Mouse (Mus musculus): Measurements from ENCODE around the gene Clic1. TPM values are rescaled to one million over a fixed set of nuclear protein-coding genes. Genes with fewer than 3 reads are reported as not detected.
A peak's percentile ranks its signal among the peaks of the same experiment; 100 is the strongest.

Gene Clic1
- total and polyA plus RNA-seq, 3 experiments, result 32.5 to 44.4 (median 33.1) TPM

GRCm38 (mm10) chr17:35048149-35048931 is 1.4 kb upstream of the Clic1 start:
- 15% methylated on average over 11 of the region's 11 CpGs for WGBS
- Histone ChIP-seq H3K79me2 (replicated peaks; ENCODE audit: control insufficient read depth, insufficient read depth, low read length) (no peaks in the 10 kb centered on the region), H3K4me1 (ENCODE audit: control insufficient read depth, insufficient read depth, low read length) (peaks cover 16% of the 10 kb centered on the region), H3K27ac (peak overlapping the region; percentile 85), H3K9ac (ENCODE audit: low read depth, low read length) (peak overlapping the region; percentile 39; the same call in 1 of the 2 replicates), H3K36me3 (ENCODE audit: control insufficient read depth, insufficient read depth, low read length) (peaks cover 1% of the 10 kb centered on the region; the same call in 1 of the 2 replicates), H3K27me3 (ENCODE audit: control insufficient read depth, insufficient read depth, low read length) (no peaks in the 10 kb centered on the region), H3K4me3 (no peak overlapping the region)
- TF ChIP-seq POLR2A (IDR thresholded peaks at IDR 0.05; ENCODE audit: insufficient read depth, low read depth, low read length) (peak; percentile 65), CTCF (IDR thresholded peaks at IDR 0.05) (no peak), EP300 (IDR thresholded peaks at IDR 0.05; ENCODE audit: insufficient read depth, low read depth, low read length) (0 out of 2 replicates have a peak, but pooled peaks have one; percentile 12)
- peak; percentile 42 to 46 for DNase-seq
- intact Hi-C loops (cut with DNase I), result no loop called here

GRCm38 (mm10) chr17:35048932-35049440 is 780 bp upstream of the Clic1 start:
- no peak for DNase-seq
- Histone ChIP-seq H3K4me1 (ENCODE audit: control insufficient read depth, insufficient read depth, low read length) (peaks cover 16% of the 10 kb centered on the region), H3K36me3 (ENCODE audit: control insufficient read depth, insufficient read depth, low read length) (peaks cover 2% of the 10 kb centered on the region; the same call in 1 of the 2 replicates), H3K79me2 (replicated peaks; ENCODE audit: control insufficient read depth, insufficient read depth, low read length) (no peaks in the 10 kb centered on the region), H3K4me3 (no peak overlapping the region), H3K27ac (peak overlapping the region; percentile 99), H3K9ac (ENCODE audit: low read depth, low read length) (no peak overlapping the region), H3K27me3 (ENCODE audit: control insufficient read depth, insufficient read depth, low read length) (no peaks in the 10 kb centered on the region)
- intact Hi-C loops (cut with DNase I), result no loop called here
- TF ChIP-seq POLR2A (IDR thresholded peaks at IDR 0.05; ENCODE audit: insufficient read depth, low read depth, low read length) (no peak), EP300 (IDR thresholded peaks at IDR 0.05; ENCODE audit: insufficient read depth, low read depth, low read length) (no peak), CTCF (IDR thresholded peaks at IDR 0.05) (no peak)
- 47% methylated on average over 5 of the region's 5 CpGs for WGBS

- WGBS, result under 1% methylated on average over 27 of the region's 27 CpGs
Measured at GRCm38 (mm10) chr17:35050126-35050750, 472 bp downstream of the Clic1 start.

GRCm38 (mm10) chr17:35051156-35052086 is 1.7 kb downstream of the Clic1 start:
- TF ChIP-seq EP300 (IDR thresholded peaks at IDR 0.05; ENCODE audit: insufficient read depth, low read depth, low read length), result peak; percentile 84
- no peak for TF ChIP-seq CTCF (IDR thresholded peaks at IDR 0.05)
- TF ChIP-seq POLR2A (IDR thresholded peaks at IDR 0.05; ENCODE audit: insufficient read depth, low read depth, low read length), result peak; percentile 84
- Histone ChIP-seq H3K79me2 (replicated peaks; ENCODE audit: control insufficient read depth, insufficient read depth, low read length) (no peaks in the 10 kb centered on the region), H3K27ac (peak overlapping the region; percentile 95), H3K27me3 (ENCODE audit: control insufficient read depth, insufficient read depth, low read length) (no peaks in the 10 kb centered on the region), H3K4me1 (ENCODE audit: control insufficient read depth, insufficient read depth, low read length) (peaks cover 18% of the 10 kb centered on the region), H3K9ac (ENCODE audit: low read depth, low read length) (peak overlapping the region; percentile 70), H3K36me3 (ENCODE audit: control insufficient read depth, insufficient read depth, low read length) (peaks cover 7% of the 10 kb centered on the region), H3K4me3 (peak overlapping the region; percentile 64)
- 8% methylated on average over 21 of the region's 21 CpGs for WGBS
- peak; percentile 82 to 90 for DNase-seq
- intact Hi-C loops (cut with DNase I), result no loop called here

More at GRCm38 (mm10) chr17:35050126-35050750, 472 bp downstream of the Clic1 start:
- Histone ChIP-seq H3K4me3 (peak overlapping the region; percentile 82), H3K79me2 (replicated peaks; ENCODE audit: control insufficient read depth, insufficient read depth, low read length) (no peaks in the 10 kb centered on the region), H3K27ac (peak overlapping the region; percentile 99), H3K4me1 (ENCODE audit: control insufficient read depth, insufficient read depth, low read length) (peaks cover 13% of the 10 kb centered on the region), H3K9ac (ENCODE audit: low read depth, low read length) (peak overlapping the region; percentile 90), H3K27me3 (ENCODE audit: control insufficient read depth, insufficient read depth, low read length) (no peaks in the 10 kb centered on the region), H3K36me3 (ENCODE audit: control insufficient read depth, insufficient read depth, low read length) (peaks cover 5% of the 10 kb centered on the region; the same call in 1 of the 2 replicates)
- no peak for TF ChIP-seq EP300 (IDR thresholded peaks at IDR 0.05; ENCODE audit: insufficient read depth, low read depth, low read length)
- no peak for TF ChIP-seq CTCF (IDR thresholded peaks at IDR 0.05)
- TF ChIP-seq POLR2A (IDR thresholded peaks at IDR 0.05; ENCODE audit: insufficient read depth, low read depth, low read length), result peak; percentile 94
- intact Hi-C loops (cut with DNase I), result no loop called here
- peak; percentile 87 to 89 for DNase-seq

GRCm38 (mm10) chr17:35052271-35052798 is 2.6 kb downstream of the Clic1 start:
- TF ChIP-seq CTCF (IDR thresholded peaks at IDR 0.05) (no peak), EP300 (IDR thresholded peaks at IDR 0.05; ENCODE audit: insufficient read depth, low read depth, low read length) (no peak), POLR2A (IDR thresholded peaks at IDR 0.05; ENCODE audit: insufficient read depth, low read depth, low read length) (no peak)
- H3K4me3 ChIP-seq, result peak overlapping the region; percentile 64; the same call in 1 of the 2 replicates
- peaks cover 7% of the 10 kb centered on the region for H3K36me3 ChIP-seq (ENCODE audit: control insufficient read depth, insufficient read depth, low read length)
- DNase-seq, result no peak
- peak overlapping the region; percentile 95 for H3K27ac ChIP-seq
- no peaks in the 10 kb centered on the region for H3K27me3 ChIP-seq (ENCODE audit: control insufficient read depth, insufficient read depth, low read length)
- H3K79me2 ChIP-seq (replicated peaks; ENCODE audit: control insufficient read depth, insufficient read depth, low read length), result no peaks in the 10 kb centered on the region
- 38% methylated on average over 12 of the region's 12 CpGs for WGBS
- intact Hi-C loops (cut with DNase I), result no loop called here
- H3K9ac ChIP-seq (ENCODE audit: low read depth, low read length), result no peak overlapping the region
- peaks cover 18% of the 10 kb centered on the region for H3K4me1 ChIP-seq (ENCODE audit: control insufficient read depth, insufficient read depth, low read length)
